Mouse (Mus musculus): ENCODE measurements around the gene Zcchc14.

- TF ChIP-seq CTCF (IDR thresholded peaks at IDR 0.05; ENCODE audit: borderline replicate concordance, insufficient read depth, low read depth, low read length) = no peak
- TF ChIP-seq POLR2A (IDR thresholded peaks at IDR 0.05; ENCODE audit: borderline replicate concordance, insufficient read depth, low read length) = no peak
Observed at GRCm38 (mm10) chr8:121580465-121580864, 72.2 kb downstream of the Zcchc14 start.
